Comparison of ENCODE assay signal across 11 mouse cellular contexts in the genomic region with DNA sequence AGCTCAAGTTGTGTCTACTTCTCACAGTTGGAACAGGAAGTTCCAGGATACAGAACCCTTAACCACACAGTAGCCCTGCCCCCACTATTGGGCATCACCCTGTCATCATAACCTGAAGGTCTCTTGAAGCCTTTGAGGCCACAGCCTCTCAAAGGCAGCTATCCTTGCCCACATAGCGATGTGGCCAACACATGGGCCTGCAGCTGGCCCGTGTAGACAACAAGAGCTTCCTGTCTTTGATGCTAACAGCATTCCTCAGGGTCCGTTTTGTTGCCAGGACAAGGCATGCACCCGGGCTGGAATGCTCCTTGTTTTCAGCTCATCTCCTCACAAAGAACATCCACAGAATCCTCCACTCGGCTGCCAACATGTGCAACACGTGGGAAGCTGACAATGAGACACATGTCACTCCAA.
DNase-seq lines count a peak whose midpoint lies in the region; ATAC-seq lines count a peak whose summit lies in the region.
"Had no signal": no experiment of that assay in that cellular context is flagged by ENCODE, and none has a peak within 500 bp of the region (broad histone marks: within the 10 kb centered on the region; RNA-seq: fewer than 3 reads in every experiment).

No protein-coding gene starts in this region.

- no peak overlapping the region for H3K4me2 ChIP-seq in lung, embryonic 15.5 days
- H3K4me2 ChIP-seq in neural tube, embryonic 14.5 days (ENCODE audit: low read depth, low read length): no peak overlapping the region
- H3K4me2 ChIP-seq: intestine, embryonic 15.5 days had no signal

- H3K27me3 ChIP-seq in lung, embryonic 15.5 days: no peaks in the 10 kb centered on the region
- no peaks in the 10 kb centered on the region for H3K27me3 ChIP-seq in neural tube, embryonic 14.5 days (ENCODE audit: control insufficient read depth, insufficient read depth, low read length)
- H3K27me3 ChIP-seq: intestine, embryonic 15.5 days had no signal

- peaks cover 17% of the 10 kb centered on the region for H3K4me1 ChIP-seq in lung, embryonic 15.5 days
- H3K4me1 ChIP-seq in neural tube, embryonic 14.5 days (ENCODE audit: control insufficient read depth, insufficient read depth, low read length): 0 out of 2 replicates have a peak, but pooled peaks cover 3% of the 10 kb centered on the region
- H3K4me1 ChIP-seq: intestine, embryonic 15.5 days had no signal

- 32% methylated on average over 6 of the region's 6 CpGs for WGBS in lung, embryonic 15.5 days
- WGBS in neural tube, embryonic 14.5 days: 15% methylated on average over 6 of the region's 6 CpGs

- H3K36me3 ChIP-seq in lung, embryonic 15.5 days: no peaks in the 10 kb centered on the region
- H3K36me3 ChIP-seq in neural tube, embryonic 14.5 days (ENCODE audit: control insufficient read depth, insufficient read depth, low read length): no peaks in the 10 kb centered on the region
- H3K36me3 ChIP-seq: intestine, embryonic 15.5 days had no signal

- peak; percentile 30 for DNase-seq in cerebellum, adult 9-11 months
- no peak for DNase-seq in cerebellum, postnatal 36 days
- DNase-seq in lung, postnatal 25 days (ENCODE audit: low spot score): no peak
- peak; percentile 31 for DNase-seq in layer of hippocampus, adult 9-10 months (ENCODE audit: low spot score)
- DNase-seq in cerebellum, adult 9-10 months: no peak
- DNase-seq in retina, embryonic 14.5 days (ENCODE audit: low spot score): no peak
- DNase-seq: retina, postnatal 1 day had no signal

- H3K9ac ChIP-seq in lung, embryonic 15.5 days: no peak overlapping the region
- no peak overlapping the region for H3K9ac ChIP-seq in neural tube, embryonic 14.5 days (replicated peaks; ENCODE audit: low read depth, low read length)
- H3K9ac ChIP-seq: intestine, embryonic 15.5 days; liver, embryonic 14.5 days had no signal

- no peak for ATAC-seq in lung, embryonic 15.5 days (ENCODE audit: borderline replicate concordance, extremely low read depth, low FRiP score, low TSS enrichment)
- ATAC-seq in neural tube, embryonic 14.5 days (ENCODE audit: low read depth): peak; percentile 71; the same call in 1 of the 2 replicates
- ATAC-seq: intestine, embryonic 15.5 days had no signal

- H3K9me3 ChIP-seq in lung, embryonic 15.5 days: no peaks in the 10 kb centered on the region
- H3K9me3 ChIP-seq in neural tube, embryonic 14.5 days (ENCODE audit: control insufficient read depth, low read length): no peaks in the 10 kb centered on the region
- H3K9me3 ChIP-seq: intestine, embryonic 15.5 days had no signal

- no peak overlapping the region for H3K4me3 ChIP-seq in lung, embryonic 15.5 days
- H3K4me3 ChIP-seq in neural tube, embryonic 14.5 days (ENCODE audit: low read depth, low read length): no peak overlapping the region
- H3K4me3 ChIP-seq: intestine, embryonic 15.5 days had no signal

- 0 out of 2 replicates have a peak overlapping the region, but pooled peaks have one; percentile 37 for H3K27ac ChIP-seq in lung, embryonic 15.5 days
- H3K27ac ChIP-seq in neural tube, embryonic 14.5 days (ENCODE audit: low read depth, low read length): no peak overlapping the region
- H3K27ac ChIP-seq: intestine, embryonic 15.5 days; liver, embryonic 14.5 days had no signal

Comparison
In these comparisons a context has a peak if more than half of its experiments do, and no peak if none do; other contexts are left out.
1. DNase-seq: peak in cerebellum, adult 9-11 months (single experiment) and layer of hippocampus, adult 9-10 months (single experiment); none in cerebellum, postnatal 36 days (0 of 2), lung, postnatal 25 days (single experiment), cerebellum, adult 9-10 months (single experiment) and retina, embryonic 14.5 days (single experiment).